Mouse (Mus musculus) embryonic facial prominence, embryonic 15.5 days (tissue): Measurements from ENCODE around the gene Sirt2. TPM values are rescaled to one million over a fixed set of nuclear protein-coding genes. Genes with fewer than 3 reads are reported as not detected.

Source experiments
- ATAC-seq: fragments of 200-750 bp; cut with Nextera tagmentation; 2 replicates; pipeline ENCODE4 v1.8.0; 2017; ENCODE audit warnings: low read depth, moderate TSS enrichment; ENCODE audit not compliant: insufficient number of reproducible peaks, low FRiP score, low TSS enrichment
- H3K27ac ChIP-seq: fragments of 300-500 bp; sonication (generic); replicated peaks from 2 replicates; pipeline ENCODE4 v1.5.1; 2015; ENCODE audit warnings: mild to moderate bottlenecking, inconsistent platforms
- H3K27me3 ChIP-seq: fragments of 300-500 bp; sonication (generic); 2 replicates; pipeline ENCODE4 v1.6.1; 2015; ENCODE audit warnings: inconsistent platforms
- H3K36me3 ChIP-seq: fragments of 300-500 bp; sonication (generic); 2 replicates; pipeline ENCODE4 v1.6.1; 2015; ENCODE audit warnings: mild to moderate bottlenecking, inconsistent platforms
- H3K4me1 ChIP-seq: fragments of 300-500 bp; sonication (generic); 2 replicates; pipeline ENCODE4 v1.6.1; 2015; ENCODE audit warnings: inconsistent platforms
- H3K4me2 ChIP-seq: fragments of 300-500 bp; sonication (generic); replicated peaks from 2 replicates; pipeline ENCODE4 v1.6.1; 2015; ENCODE audit warnings: mild to moderate bottlenecking, inconsistent platforms
- H3K4me3 ChIP-seq: fragments of 300-500 bp; sonication (generic); replicated peaks from 2 replicates; pipeline ENCODE4 v1.5.1; 2015; ENCODE audit warnings: mild to moderate bottlenecking, inconsistent platforms
- H3K9ac ChIP-seq: fragments of 300-500 bp; sonication (generic); 2 replicates; pipeline ENCODE4 v1.6.1; 2015; ENCODE audit warnings: inconsistent platforms
- H3K9me3 ChIP-seq: fragments of 300-500 bp; sonication (generic); replicated peaks from 2 replicates; pipeline ENCODE4 v1.6.1; 2016; ENCODE audit warnings: inconsistent platforms
- WGBS: fragments of 180-500 bp; shearing (Covaris S2); methylation state at CpG from one replicate; pipeline ENCODE4 v1.1.7; 2015; 5-methylcytosine and 5-hydroxymethylcytosine counted together
- polyA plus RNA-seq: library from polyadenylated mRNA; unstranded; fragments of >200 nt; fragmentation: Nextera tagmentation; extraction: Ambion mirVana; gene quantifications from 2 replicates; pipeline ENCODE4 v1.2.1, GENCODE M21; 2015

The Sirt2 gene
- polyA plus RNA-seq, 1 experiment from 2014 or later: 89.4 TPM

GRCm38 (mm10) chr7:28824941-28825685, 58.6 kb downstream of the Sirt2 start, which contains the start of gene Ech1:
Gene Ech1, plus strand, starts transcription at chr7:28825217.
- Histone ChIP-seq H3K4me1 (peaks cover 44% of the 10 kb centered on the region), H3K36me3 (peaks cover 40% of the 10 kb centered on the region), H3K27me3 (no peaks in the 10 kb centered on the region), H3K9ac (peak within 1 kb of the TSS; percentile 44), H3K27ac (peak within 1 kb of the TSS; percentile 92), H3K4me2 (peak within 1 kb of the TSS; percentile 55), H3K9me3 (no peaks in the 10 kb centered on the region), H3K4me3 (peak within 1 kb of the TSS; percentile 53)
- 2% methylated on average over 33 of the region's 33 CpGs for WGBS
- peak; percentile 77 for ATAC-seq

GRCm38 (mm10) chr7:28825686-28826401, 59.3 kb downstream of the Sirt2 start:
- peaks cover 37% of the 10 kb centered on the region for H3K4me1 ChIP-seq
- peak overlapping the region; percentile 55 for H3K4me2 ChIP-seq
- H3K27me3 ChIP-seq: no peaks in the 10 kb centered on the region
- peak overlapping the region; percentile 53 for H3K4me3 ChIP-seq
- peaks cover 40% of the 10 kb centered on the region for H3K36me3 ChIP-seq
- no peak; the same call in 1 of the 2 replicates for ATAC-seq
- H3K27ac ChIP-seq: peak overlapping the region; percentile 92
- no peaks in the 10 kb centered on the region for H3K9me3 ChIP-seq
- peak overlapping the region; percentile 44 for H3K9ac ChIP-seq
- WGBS: 38% methylated on average over 11 of the region's 11 CpGs

DNA sequence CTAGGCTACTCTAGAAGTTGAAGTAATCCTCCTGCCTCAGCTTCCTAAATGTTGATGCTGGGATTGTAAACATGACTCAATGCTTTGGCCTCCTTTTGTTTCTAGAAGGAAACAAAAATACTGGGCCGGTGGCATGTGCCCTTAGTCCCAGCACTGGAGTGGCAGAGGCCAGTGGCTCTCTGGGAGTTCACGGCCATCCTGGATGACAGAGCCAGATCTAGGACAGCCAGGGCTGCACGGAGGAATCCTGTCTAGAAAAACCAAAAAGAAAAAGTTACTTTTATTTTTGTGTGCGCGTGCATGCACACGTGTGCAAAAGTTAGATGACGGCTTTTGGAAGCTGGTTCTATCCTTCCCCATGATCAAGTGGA, 59.9 kb downstream of the Sirt2 start:
- WGBS: 93% methylated on average over 7 of the region's 7 CpGs
- Histone ChIP-seq H3K36me3 (peaks cover 40% of the 10 kb centered on the region), H3K9me3 (no peaks in the 10 kb centered on the region), H3K4me3 (peak overlapping the region; percentile 53), H3K4me2 (peak overlapping the region; percentile 55), H3K4me1 (peaks cover 36% of the 10 kb centered on the region), H3K27me3 (no peaks in the 10 kb centered on the region), H3K27ac (peak overlapping the region; percentile 92), H3K9ac (no peak overlapping the region)
- no peak for ATAC-seq

- Histone ChIP-seq H3K27ac (0 out of 2 replicates have a peak overlapping the region, but pooled peaks have one; percentile 39), H3K36me3 (peaks cover 39% of the 10 kb centered on the region), H3K4me3 (no peak overlapping the region), H3K4me2 (no peak overlapping the region), H3K9ac (no peak overlapping the region), H3K27me3 (no peaks in the 10 kb centered on the region), H3K9me3 (no peaks in the 10 kb centered on the region), H3K4me1 (peaks cover 34% of the 10 kb centered on the region)
- ATAC-seq: no peak
- WGBS: 25% methylated on average over 3 of the region's 3 CpGs
Observed at GRCm38 (mm10) chr7:28827338-28827737, 60.8 kb downstream of the Sirt2 start.

DNA sequence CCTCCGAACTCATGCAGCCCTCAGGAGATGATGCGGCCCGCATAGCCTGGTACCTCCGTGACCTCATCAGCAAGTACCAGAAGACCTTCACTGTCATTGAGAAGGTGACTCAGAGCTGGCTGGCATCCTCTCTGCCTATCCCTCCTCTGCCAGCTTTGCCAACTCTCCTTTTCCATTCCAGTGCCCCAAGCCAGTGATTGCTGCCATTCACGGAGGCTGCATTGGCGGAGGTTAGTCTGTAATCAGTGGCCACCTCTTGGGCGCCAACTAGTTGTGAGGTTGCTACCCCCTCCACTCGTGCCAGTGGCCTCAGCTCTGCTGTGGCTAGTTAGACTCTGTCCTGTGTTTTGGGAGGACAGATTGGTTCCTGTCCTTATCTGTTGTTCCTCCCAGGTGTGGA, 63.3 kb downstream of the Sirt2 start:
- H3K27me3 ChIP-seq: no peaks in the 10 kb centered on the region
- H3K27ac ChIP-seq: no peak overlapping the region
- H3K9ac ChIP-seq: no peak overlapping the region
- H3K36me3 ChIP-seq: peaks cover 33% of the 10 kb centered on the region
- peaks cover 16% of the 10 kb centered on the region for H3K4me1 ChIP-seq
- H3K9me3 ChIP-seq: no peaks in the 10 kb centered on the region
- 92% methylated on average over 8 of the region's 8 CpGs for WGBS
- no peak overlapping the region for H3K4me3 ChIP-seq
- no peak for ATAC-seq
- no peak overlapping the region for H3K4me2 ChIP-seq

DNA sequence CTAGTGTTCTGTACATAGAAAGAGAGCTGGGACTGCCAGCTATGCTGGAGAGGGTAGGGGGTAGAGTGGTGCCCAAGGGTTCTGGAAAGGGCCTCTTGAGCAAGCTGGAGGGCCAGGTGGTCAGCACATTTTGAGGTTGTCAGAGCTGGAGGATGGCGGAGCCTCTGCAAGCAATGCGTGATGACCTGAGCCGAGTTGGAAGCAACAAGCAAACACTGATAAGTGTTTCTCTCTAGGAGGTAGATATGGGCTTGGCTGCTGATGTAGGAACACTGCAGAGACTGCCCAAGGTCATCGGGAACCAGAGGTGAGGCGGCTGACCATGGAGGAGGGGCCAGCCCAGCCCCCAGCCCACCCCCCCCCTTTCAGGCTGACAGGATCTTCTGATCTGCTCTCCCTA, 64.4 kb downstream of the Sirt2 start:
- ATAC-seq: no peak
- no peaks in the 10 kb centered on the region for H3K27me3 ChIP-seq
- H3K9me3 ChIP-seq: no peaks in the 10 kb centered on the region
- H3K9ac ChIP-seq: no peak overlapping the region
- WGBS: 95% methylated on average over 5 of the region's 5 CpGs
- no peak overlapping the region for H3K27ac ChIP-seq
- peaks cover 10% of the 10 kb centered on the region for H3K4me1 ChIP-seq
- peaks cover 33% of the 10 kb centered on the region for H3K36me3 ChIP-seq
- H3K4me3 ChIP-seq: no peak overlapping the region
- H3K4me2 ChIP-seq: no peak overlapping the region

DNA sequence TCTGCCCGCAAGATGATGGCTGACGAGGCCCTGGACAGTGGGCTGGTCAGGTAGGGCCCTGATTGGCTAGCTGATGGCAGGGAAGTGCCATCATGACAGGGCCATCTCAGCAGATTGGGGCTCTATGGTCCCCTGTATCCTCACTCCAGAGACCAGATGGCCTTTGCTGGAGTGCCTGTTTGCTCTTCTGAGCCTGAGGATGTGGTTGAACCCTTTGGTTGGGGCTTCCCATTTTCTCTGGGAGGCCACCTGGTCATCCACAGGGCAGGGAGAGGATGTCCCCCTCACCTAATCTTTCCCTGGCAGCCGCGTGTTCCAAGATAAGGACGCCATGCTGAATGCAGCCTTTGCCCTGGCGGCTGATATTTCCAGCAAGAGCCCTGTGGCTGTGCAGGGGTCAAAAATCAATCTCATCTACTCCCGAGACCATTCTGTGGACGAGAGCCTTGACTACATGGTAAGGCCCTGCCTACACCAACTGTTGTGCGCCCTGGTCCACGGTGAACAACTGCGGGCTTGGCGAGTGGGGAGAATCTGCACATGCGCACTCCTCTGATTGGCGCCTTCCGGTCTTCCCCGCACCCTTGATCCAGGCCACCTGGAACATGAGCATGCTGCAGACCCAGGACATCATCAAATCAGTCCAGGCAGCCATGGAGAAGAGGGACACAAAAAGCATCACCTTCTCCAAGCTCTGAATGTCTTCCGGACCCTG, 65.0 kb downstream of the Sirt2 start:
- Histone ChIP-seq H3K27ac (no peak overlapping the region), H3K9me3 (no peaks in the 10 kb centered on the region), H3K4me1 (peaks cover 4% of the 10 kb centered on the region), H3K4me2 (no peak overlapping the region), H3K4me3 (no peak overlapping the region), H3K9ac (no peak overlapping the region), H3K36me3 (peaks cover 33% of the 10 kb centered on the region), H3K27me3 (no peaks in the 10 kb centered on the region)
- ATAC-seq: no peak
- WGBS: 89% methylated on average over 17 of the region's 17 CpGs

GRCm38 (mm10) chr7:28832137-28832536, 65.6 kb downstream of the Sirt2 start:
- no peak for ATAC-seq
- WGBS: 77% methylated on average over 6 of the region's 6 CpGs
- no peak overlapping the region for H3K9ac ChIP-seq

GRCm38 (mm10) chr7:28833723-28834347, 67.3 kb downstream of the Sirt2 start, which contains the start of gene Lgals4:
Gene Lgals4, plus strand, starts transcription at chr7:28833854.
- Histone ChIP-seq H3K4me3 (no peak within 1 kb of the TSS), H3K4me2 (no peak within 1 kb of the TSS), H3K9me3 (no peaks in the 10 kb centered on the region), H3K27me3 (no peaks in the 10 kb centered on the region), H3K9ac (no peak within 1 kb of the TSS), H3K4me1 (0 out of 2 replicates have a peak, but pooled peaks cover 5% of the 10 kb centered on the region), H3K27ac (no peak within 1 kb of the TSS), H3K36me3 (peaks cover 30% of the 10 kb centered on the region)
- ATAC-seq: no peak
- WGBS: 77% methylated on average over 6 of the region's 6 CpGs

More at GRCm38 (mm10) chr7:28832137-28832536, 65.6 kb downstream of the Sirt2 start:
- no peak overlapping the region for H3K27ac ChIP-seq
- H3K9me3 ChIP-seq: no peaks in the 10 kb centered on the region
- H3K4me3 ChIP-seq: no peak overlapping the region
- H3K27me3 ChIP-seq: no peaks in the 10 kb centered on the region
- 0 out of 2 replicates have a peak, but pooled peaks cover 3% of the 10 kb centered on the region for H3K4me1 ChIP-seq
- peaks cover 33% of the 10 kb centered on the region for H3K36me3 ChIP-seq
- H3K4me2 ChIP-seq: no peak overlapping the region

DNA sequence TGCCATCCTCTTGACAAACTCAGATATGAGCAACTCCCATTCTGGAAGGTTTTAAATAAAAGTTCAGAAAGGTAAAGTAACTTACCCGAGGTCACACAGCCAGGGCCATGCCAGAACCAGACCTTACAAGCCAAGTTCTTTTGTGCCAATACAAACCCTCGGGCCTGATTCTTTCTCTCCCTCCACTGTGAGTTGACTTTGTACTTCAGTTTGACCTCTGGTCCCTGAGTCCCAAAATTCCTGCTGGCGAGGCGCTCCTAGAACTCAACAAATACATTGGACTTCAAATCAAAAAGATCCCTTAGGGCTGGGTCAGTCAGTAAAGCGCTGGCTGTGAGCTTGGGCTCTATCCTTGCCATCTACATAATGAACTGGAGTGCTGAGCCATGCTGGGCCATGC, 70.4 kb downstream of the Sirt2 start:
- Histone ChIP-seq H3K4me2 (no peak overlapping the region), H3K27ac (no peak overlapping the region), H3K9ac (no peak overlapping the region), H3K36me3 (peaks cover 3% of the 10 kb centered on the region), H3K4me3 (no peak overlapping the region), H3K4me1 (0 out of 2 replicates have a peak, but pooled peaks cover 5% of the 10 kb centered on the region), H3K27me3 (no peaks in the 10 kb centered on the region), H3K9me3 (no peaks in the 10 kb centered on the region)
- ATAC-seq: no peak
- WGBS: 80% methylated on average over 5 of the region's 5 CpGs
